Mouse (Mus musculus) T-helper 2 cell (primary cell): ENCODE measurements around the gene Dnm1.

Experiments
- in situ Hi-C: fragments of 300-600 bp; cut with MboI, MseI; formaldehyde crosslinking; loops from one replicate; pipeline ENCODE4 v1.15.1; 2025; ENCODE audit warnings: high pct_unique_total_duplicates

The Dnm1 gene

DNA sequence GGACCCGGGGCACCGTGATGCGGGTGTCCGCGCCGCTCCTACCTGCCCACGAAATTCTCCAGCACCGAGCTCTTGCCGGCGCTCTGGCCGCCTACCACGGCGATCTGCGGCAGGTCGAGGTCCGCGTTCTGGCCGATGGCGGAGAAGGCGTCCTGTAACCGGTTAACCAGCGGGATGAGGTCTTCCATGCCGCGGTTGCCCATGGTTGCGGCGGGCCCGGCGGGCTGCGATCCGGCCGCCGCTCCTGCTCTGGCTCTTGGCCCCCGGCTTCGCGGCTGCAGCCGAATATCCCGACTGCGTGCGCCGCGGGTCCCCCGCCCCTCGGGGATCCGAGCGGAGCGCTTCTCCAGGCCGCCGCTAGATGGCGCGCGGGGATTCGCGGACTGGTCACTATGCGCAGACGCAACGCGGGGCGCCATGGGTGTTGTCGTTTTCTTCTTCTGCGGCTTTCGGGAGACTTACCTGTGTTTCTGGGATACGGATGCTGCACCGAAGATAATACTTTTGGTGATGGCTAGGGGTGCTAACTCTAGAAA is at the start of gene Dnm1:
Gene Dnm1, minus strand, starts transcription at position 332 of the 536 bp plus-strand sequence.
- in situ Hi-C loops, result no loop called here

DNA sequence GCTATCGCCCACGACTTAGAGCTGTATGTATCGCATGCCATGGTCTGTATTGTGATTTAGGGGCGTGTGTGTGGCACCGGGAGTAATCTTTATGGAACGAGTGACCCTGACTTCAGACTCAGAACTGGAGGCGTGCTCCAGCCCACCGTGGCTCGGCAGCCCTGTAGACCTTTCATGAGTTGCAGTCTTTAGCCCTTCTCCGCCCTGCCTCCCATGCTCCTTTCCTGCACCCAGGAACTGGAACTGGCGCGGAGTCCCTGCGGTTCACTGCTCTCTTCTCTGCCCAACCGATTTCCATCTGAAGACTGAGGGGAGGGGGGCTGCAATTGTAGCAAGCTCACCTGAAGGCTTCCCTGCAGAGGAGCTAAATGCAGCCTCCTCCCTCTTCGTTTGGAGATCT is 43.6 kb upstream of the Dnm1 start:
- in situ Hi-C loops, result no loop called here

DNA sequence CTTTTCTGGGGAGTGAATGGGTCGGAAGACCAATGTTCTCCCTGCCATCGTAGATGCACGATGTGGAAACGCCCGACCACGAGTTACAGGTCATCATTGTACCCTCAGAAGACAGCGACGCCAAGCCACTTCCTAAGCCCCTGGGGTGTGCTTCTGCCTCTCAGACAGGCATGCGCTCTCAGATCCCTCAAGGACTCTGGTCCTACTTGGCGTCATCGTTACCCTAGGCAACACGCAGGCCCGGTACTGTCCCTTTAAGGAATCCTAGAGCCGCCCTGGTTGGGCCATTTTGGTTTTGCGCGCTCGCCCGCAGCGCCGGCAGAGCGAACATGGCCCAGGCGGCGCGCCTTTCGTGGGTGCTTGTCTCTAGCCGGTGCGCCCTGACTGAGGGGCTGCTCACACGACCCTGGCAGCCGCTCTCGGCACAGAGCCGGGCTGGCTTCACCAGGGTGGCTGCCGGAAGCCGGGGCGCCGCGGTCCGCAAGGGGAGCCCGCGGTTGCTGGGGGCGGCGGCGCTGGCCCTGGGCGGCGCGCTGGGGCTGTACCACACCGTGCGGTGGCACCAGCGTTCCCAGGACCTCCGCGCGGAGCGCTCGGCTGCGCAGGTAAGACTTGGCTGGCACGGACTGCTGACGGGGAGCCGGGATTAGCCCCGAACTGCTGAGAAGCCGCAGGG is 42.9 kb upstream of the Dnm1 start:
- in situ Hi-C loops, result no loop called here

DNA sequence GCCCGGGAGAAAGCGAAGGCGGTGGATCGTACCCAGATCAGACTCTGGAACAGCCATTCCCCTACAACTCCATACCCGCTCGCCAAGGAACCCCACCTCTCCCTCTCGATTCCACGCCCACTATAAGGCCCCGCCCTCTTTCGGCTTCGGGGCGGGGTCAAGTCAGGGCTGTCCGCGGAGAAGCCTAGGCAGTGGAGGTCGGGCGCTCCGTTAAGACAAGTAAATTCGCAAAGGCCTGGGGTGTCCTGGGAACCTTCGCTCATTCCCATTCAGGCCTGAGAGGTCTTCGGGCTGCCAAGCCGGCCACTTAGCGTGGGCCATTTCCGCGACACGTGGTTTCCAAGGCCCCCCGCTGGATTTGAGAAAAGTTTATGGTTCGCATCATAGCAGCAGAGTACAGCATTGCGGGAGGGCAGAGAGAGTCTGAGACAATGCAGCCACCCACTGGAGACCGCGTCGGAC is 42.4 kb upstream of the Dnm1 start, which contains the start of gene Ptges2:
Gene Ptges2, plus strand, starts transcription at position 413 of the 462 bp plus-strand sequence.
- in situ Hi-C loops, result no loop called here

DNA sequence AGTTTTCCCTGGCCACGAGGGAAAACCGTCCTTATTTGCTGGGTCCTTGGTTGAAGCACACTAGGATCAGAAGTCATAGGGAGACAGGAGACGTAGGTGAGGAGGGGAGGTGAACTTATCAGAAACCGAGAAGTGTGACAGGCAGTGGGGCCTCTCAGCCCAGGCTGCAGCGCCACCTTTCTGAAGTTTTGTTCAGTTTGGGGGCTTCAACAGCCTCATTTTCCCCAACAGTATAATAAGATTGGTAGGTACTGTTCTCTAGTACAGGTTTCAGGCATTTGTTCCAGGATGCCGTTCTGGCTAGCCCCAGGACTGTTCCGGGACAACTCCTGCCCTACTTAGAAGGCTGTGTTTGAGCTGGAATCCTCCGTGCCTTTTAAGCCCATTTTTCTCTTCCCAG is 41.8 kb upstream of the Dnm1 start:
- in situ Hi-C loops, result no loop called here

DNA sequence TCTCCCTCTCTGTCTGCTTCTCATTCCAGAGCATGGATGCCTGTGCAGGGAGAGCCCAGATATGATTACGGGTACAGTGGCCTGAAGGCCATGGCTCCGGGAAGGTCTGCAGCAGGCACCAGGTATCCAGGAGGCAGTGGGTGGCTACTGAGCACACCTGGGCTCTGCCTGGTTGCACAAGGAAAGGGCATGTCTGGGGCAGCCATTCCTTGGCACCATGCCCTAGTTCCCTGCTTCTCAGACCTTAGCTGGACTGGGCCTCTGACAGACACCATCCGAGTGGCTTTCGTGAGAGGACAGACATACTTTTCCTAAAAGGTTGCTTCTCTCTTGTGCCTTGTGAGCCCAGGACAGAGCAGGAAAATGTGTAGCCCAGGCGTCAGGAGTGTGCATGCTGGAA is 38.9 kb upstream of the Dnm1 start:
- in situ Hi-C loops, result no loop called here

- in situ Hi-C loops, result no loop called here
Measured at GRCm38 (mm10) chr2:32390871-32391270, 37.7 kb upstream of the Dnm1 start.

- in situ Hi-C loops, result no loop called here
Measured at GRCm38 (mm10) chr2:32389157-32389556, 36.0 kb upstream of the Dnm1 start.

- in situ Hi-C loops, result no loop called here
Measured at GRCm38 (mm10) chr2:32387706-32388490, 34.8 kb upstream of the Dnm1 start, which contains the start of gene Lcn2. Gene Lcn2, minus strand, starts transcription at chr2:32388252.

DNA sequence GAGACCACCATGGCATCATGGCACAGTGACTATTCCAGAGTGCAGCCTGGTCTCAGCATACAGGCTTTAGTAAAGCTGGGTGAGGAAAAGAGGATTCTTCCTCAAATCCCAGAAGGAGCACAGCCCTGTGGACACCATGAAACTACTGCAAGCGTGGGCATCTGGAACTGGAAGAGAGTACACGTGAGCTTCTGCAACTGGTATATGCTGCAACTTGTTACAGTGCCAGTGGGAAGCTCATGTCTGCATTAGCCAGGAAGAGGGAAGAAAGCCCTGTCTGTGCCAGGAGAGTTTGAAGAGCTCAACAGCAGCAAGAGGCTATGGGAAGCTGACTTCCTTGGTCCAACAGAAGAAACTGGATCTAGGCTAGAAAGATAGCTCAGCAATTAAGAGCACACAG is 29.6 kb upstream of the Dnm1 start:
- in situ Hi-C loops, result no loop called here

- in situ Hi-C loops, result no loop called here
Measured at GRCm38 (mm10) chr2:32381775-32382223, 28.7 kb upstream of the Dnm1 start, which contains the start of gene 1110008P14Rik. Gene 1110008P14Rik, minus strand, starts transcription at chr2:32381938.

GRCm38 (mm10) chr2:32381141-32381774 is 28.1 kb upstream of the Dnm1 start:
- in situ Hi-C loops, result no loop called here

GRCm38 (mm10) chr2:32380001-32380500 is 26.9 kb upstream of the Dnm1 start:
- in situ Hi-C loops, result no loop called here

DNA sequence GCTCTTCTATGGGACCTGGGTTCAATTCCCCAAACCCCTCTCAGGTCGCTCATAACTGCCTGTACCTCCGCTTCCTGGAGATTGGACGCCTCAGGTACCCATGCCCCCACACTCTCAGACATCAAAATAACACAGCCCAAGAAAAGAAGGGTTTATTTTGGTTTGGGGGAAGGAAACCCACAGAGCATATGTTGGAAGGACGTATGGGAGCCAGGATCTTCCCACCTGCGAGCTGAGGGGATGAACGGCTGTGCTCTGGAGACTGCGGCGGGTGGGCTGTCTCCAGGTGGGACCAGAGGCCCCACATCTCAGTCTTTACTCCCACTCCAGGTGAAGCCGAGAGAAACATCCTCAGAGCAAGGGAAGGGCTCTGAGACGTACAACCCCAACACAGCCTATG is 23.8 kb upstream of the Dnm1 start:
- in situ Hi-C loops, result no loop called here

- in situ Hi-C loops, result no loop called here
Measured at GRCm38 (mm10) chr2:32375317-32375940, 22.3 kb upstream of the Dnm1 start.

DNA sequence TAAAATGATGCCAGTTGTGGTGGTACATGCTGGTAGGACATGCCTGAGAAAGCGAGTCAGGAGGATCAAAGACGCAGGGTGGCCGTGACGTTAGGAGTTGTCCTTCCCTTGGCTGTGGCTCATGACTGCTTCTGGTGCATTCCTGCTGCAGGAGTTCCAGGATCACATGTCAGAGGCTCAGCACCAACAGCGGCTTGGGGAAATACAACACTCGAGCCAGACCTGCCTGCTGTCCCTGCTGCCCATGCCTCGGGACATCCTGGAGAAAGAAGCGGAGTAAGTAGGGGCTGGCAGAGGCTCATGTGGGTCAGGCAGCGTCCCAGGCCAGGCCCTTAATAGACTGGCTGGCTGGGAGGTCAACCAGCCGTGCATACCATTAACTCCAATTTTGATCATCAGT is 21.1 kb upstream of the Dnm1 start:
- in situ Hi-C loops, result no loop called here

- in situ Hi-C loops, result no loop called here
Measured at GRCm38 (mm10) chr2:32367315-32367714, 14.2 kb upstream of the Dnm1 start.

- in situ Hi-C loops, result no loop called here
Measured at GRCm38 (mm10) chr2:32364121-32364520, 11.0 kb upstream of the Dnm1 start.

DNA sequence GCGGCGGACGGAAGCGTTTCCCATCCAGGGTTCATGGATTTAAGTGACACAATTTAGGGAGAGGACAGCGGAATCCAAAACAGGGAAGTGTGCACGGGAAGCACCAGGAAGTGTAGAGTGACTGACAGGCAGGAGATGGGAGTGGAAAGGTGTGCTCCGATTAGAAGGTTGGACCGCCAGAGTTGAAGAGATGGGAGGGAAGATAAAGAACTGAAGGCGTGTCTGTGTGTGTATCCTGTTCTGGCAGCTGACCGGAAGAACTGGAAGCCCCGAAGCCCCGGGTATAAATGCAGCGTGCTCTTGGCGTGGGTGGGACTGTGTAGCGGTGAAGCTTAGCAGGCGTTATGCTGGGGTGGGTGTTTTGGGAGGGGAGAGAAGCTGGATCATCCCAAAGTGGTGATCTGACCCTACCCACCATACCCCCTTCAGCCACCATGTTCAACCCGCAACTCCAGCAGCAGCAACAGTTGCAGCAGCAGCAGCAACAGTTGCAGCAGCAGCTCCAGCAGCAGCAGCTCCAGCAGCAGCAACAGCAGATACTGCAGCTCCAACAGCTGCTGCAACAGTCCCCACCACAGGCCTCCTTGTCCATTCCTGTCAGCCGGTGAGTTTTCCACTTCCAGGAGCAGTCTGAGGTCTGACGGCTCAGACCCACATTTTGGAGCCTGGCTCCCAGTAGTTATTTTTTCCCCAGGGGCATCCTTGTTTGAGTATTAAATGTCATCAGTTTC is 10.4 kb upstream of the Dnm1 start:
- in situ Hi-C loops, result no loop called here

DNA sequence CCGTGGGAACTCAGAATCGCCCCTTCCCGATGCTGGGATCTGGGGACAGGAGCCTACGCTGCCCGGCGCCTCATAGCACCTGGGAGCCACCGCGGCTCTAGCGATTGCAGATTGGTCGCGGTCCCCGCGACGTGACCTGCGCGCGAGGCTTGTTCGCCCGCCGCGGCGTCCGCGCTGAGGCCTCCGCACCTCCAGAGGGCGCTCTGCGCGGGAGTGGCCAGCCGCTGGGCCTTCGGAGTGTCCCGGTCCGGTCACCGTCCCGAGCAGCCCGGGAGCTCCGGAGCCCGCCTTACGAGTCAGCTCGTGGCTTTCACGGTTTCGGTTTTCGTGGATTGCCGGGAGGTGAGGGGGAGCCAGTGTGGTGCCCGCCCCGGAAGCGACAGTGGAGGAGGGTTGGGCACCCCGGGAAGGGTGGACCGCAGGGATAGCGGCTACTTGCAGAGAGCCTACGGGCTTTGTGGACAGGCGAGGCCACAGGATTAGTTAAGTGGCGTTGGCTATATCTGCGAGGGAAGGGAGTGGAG is 9.7 kb upstream of the Dnm1 start:
- in situ Hi-C loops, result no loop called here
